Mouse (Mus musculus) heart, embryonic 12.5 days (tissue): ENCODE measurements around the gene Zfp229. TPM values are rescaled to one million over a fixed set of nuclear protein-coding genes. Genes with fewer than 3 reads are reported as not detected.
"Not testable (repeated sequence)": the region's sequence is repeated elsewhere in the genome, so short reads cannot be mapped to it uniquely, and the experiment has no call there.

Experiments
- ATAC-seq: fragments of 200-750 bp; cut with Nextera tagmentation; 2 replicates; pipeline ENCODE4 v1.8.0; 2017; ENCODE audit warnings: moderate TSS enrichment, moderate library complexity; ENCODE audit not compliant: insufficient number of reproducible peaks, low FRiP score
- H3K27ac ChIP-seq: fragments of 300-500 bp; sonication (generic); 2 replicates; pipeline ENCODE4 v1.5.1; 2016; ENCODE audit warnings: mild to moderate bottlenecking, moderate library complexity; ENCODE audit not compliant: poor library complexity, severe bottlenecking
- H3K27me3 ChIP-seq: fragments of 300-500 bp; sonication (generic); replicated peaks from 2 replicates; pipeline ENCODE4 v1.6.1; 2016; ENCODE audit warnings: mild to moderate bottlenecking, moderate library complexity
- H3K36me3 ChIP-seq: fragments of 300-500 bp; sonication (generic); 2 replicates; pipeline ENCODE4 v1.6.1; 2016; ENCODE audit warnings: mild to moderate bottlenecking, moderate library complexity
- H3K4me1 ChIP-seq: fragments of 300-500 bp; sonication (generic); replicated peaks from 2 replicates; pipeline ENCODE4 v1.6.1; 2016; ENCODE audit warnings: mild to moderate bottlenecking
- H3K4me2 ChIP-seq: fragments of 300-500 bp; sonication (generic); 2 replicates; pipeline ENCODE4 v1.6.1; 2016; ENCODE audit warnings: mild to moderate bottlenecking, moderate library complexity
- H3K4me3 ChIP-seq: fragments of 300-500 bp; sonication (generic); 2 replicates; pipeline ENCODE4 v1.5.1; 2016; ENCODE audit warnings: mild to moderate bottlenecking
- H3K9ac ChIP-seq: fragments of 300-500 bp; sonication (generic); 2 replicates; pipeline ENCODE4 v1.6.1; 2016; ENCODE audit warnings: mild to moderate bottlenecking, moderate library complexity
- H3K9me3 ChIP-seq: fragments of 300-500 bp; sonication (generic); replicated peaks from 2 replicates; pipeline ENCODE4 v1.6.1; 2016; ENCODE audit warnings: mild to moderate bottlenecking, moderate library complexity
- WGBS: fragments of 180-500 bp; shearing (Covaris S2); methylation state at CpG from one replicate; pipeline ENCODE4 v1.1.7; 2016; 5-methylcytosine and 5-hydroxymethylcytosine counted together
- polyA plus RNA-seq: library from polyadenylated mRNA; unstranded; fragments of >200 nt; fragmentation: Nextera tagmentation; extraction: Ambion mirVana; gene quantifications from 2 replicates; pipeline ENCODE4 v1.2.1, GENCODE M21; 2016

The Zfp229 gene
- polyA plus RNA-seq = 4.4 and 6.2 TPM in 2 replicates

GRCm38 (mm10) chr17:21730495-21730894 lies at the start of gene Zfp229:
Gene Zfp229, plus strand, starts transcription at chr17:21730795.
- not testable (repeated sequence) for H3K27ac ChIP-seq, H3K4me2 ChIP-seq, H3K4me3 ChIP-seq, H3K9ac ChIP-seq, H3K36me3 ChIP-seq, H3K4me1 ChIP-seq, H3K9me3 ChIP-seq, ATAC-seq, H3K27me3 ChIP-seq
- 94% methylated on average over 10 of the region's 22 CpGs for WGBS

- H3K27ac ChIP-seq = no peak within 1 kb of the TSS
- H3K9me3 ChIP-seq = no peaks in the 10 kb centered on the region
- no peaks in the 10 kb centered on the region for H3K27me3 ChIP-seq
- H3K36me3 ChIP-seq = peaks cover 11% of the 10 kb centered on the region
- no peak for ATAC-seq
- no peak within 1 kb of the TSS for H3K4me3 ChIP-seq
- no peak within 1 kb of the TSS for H3K9ac ChIP-seq
- H3K4me2 ChIP-seq = no peak within 1 kb of the TSS
- 85% methylated on average over 3 of the region's 3 CpGs for WGBS
- H3K4me1 ChIP-seq = no peaks in the 10 kb centered on the region
These were observed 39.0 kb upstream of the Zfp229 start, which contains the start of gene Gm10226 for GRCm38 (mm10) chr17:21691560-21691959. Gene Gm10226, plus strand, starts transcription at chr17:21691860.

- no peak for ATAC-seq
- 77% methylated on average over 3 of the region's 3 CpGs for WGBS
- Histone ChIP-seq H3K27me3 (no peaks in the 10 kb centered on the region), H3K4me3 (no peak overlapping the region), H3K4me2 (no peak overlapping the region), H3K9ac (no peak overlapping the region), H3K36me3 (peaks cover 11% of the 10 kb centered on the region), H3K9me3 (no peaks in the 10 kb centered on the region), H3K4me1 (no peaks in the 10 kb centered on the region), H3K27ac (no peak overlapping the region)
These were observed 37.3 kb upstream of the Zfp229 start for GRCm38 (mm10) chr17:21693342-21693741.

GRCm38 (mm10) chr17:21696073-21696472 lies 34.5 kb upstream of the Zfp229 start:
- Histone ChIP-seq H3K4me2 (no peak overlapping the region), H3K9ac (no peak overlapping the region), H3K27ac (no peak overlapping the region), H3K4me3 (no peak overlapping the region), H3K27me3 (no peaks in the 10 kb centered on the region), H3K4me1 (no peaks in the 10 kb centered on the region), H3K9me3 (no peaks in the 10 kb centered on the region), H3K36me3 (peaks cover 9% of the 10 kb centered on the region)
- ATAC-seq = no peak

- no peak overlapping the region for H3K27ac ChIP-seq
- 22% methylated on average over 5 of the region's 5 CpGs for WGBS
- H3K4me3 ChIP-seq = no peak overlapping the region
- no peak overlapping the region for H3K4me2 ChIP-seq
- H3K9me3 ChIP-seq = no peaks in the 10 kb centered on the region
- no peaks in the 10 kb centered on the region for H3K27me3 ChIP-seq
- no peak overlapping the region for H3K9ac ChIP-seq
- peak; percentile 80 for ATAC-seq
- H3K36me3 ChIP-seq = no peaks in the 10 kb centered on the region
- H3K4me1 ChIP-seq = peaks cover 8% of the 10 kb centered on the region; the same call in 1 of the 2 replicates
These were observed 28.0 kb upstream of the Zfp229 start for GRCm38 (mm10) chr17:21702281-21703240.

- Histone ChIP-seq H3K27me3 (no peaks in the 10 kb centered on the region), H3K27ac (no peak overlapping the region), H3K4me2 (no peak overlapping the region), H3K36me3 (no peaks in the 10 kb centered on the region), H3K9ac (no peak overlapping the region), H3K9me3 (no peaks in the 10 kb centered on the region), H3K4me3 (no peak overlapping the region), H3K4me1 (peaks cover 10% of the 10 kb centered on the region; the same call in 1 of the 2 replicates)
- ATAC-seq = no peak
- 81% methylated on average over 1 of the region's 1 CpGs for WGBS
These were observed 27.2 kb upstream of the Zfp229 start for GRCm38 (mm10) chr17:21703414-21703813.

GRCm38 (mm10) chr17:21707343-21707996 lies 23.1 kb upstream of the Zfp229 start, which contains the start of gene Zfp760:
Gene Zfp760, plus strand, starts transcription at chr17:21707741.
- H3K27ac ChIP-seq = peak within 1 kb of the TSS; percentile 97
- H3K9me3 ChIP-seq = no peaks in the 10 kb centered on the region
- H3K36me3 ChIP-seq = peaks cover 13% of the 10 kb centered on the region
- WGBS = 5% methylated on average over 26 of the region's 26 CpGs
- peak; percentile 94 for ATAC-seq
- peaks cover 11% of the 10 kb centered on the region for H3K4me1 ChIP-seq
- no peaks in the 10 kb centered on the region for H3K27me3 ChIP-seq
- peak within 1 kb of the TSS; percentile 69 for H3K4me2 ChIP-seq
- peak within 1 kb of the TSS; percentile 78 for H3K4me3 ChIP-seq
- H3K9ac ChIP-seq = peak within 1 kb of the TSS; percentile 85

- Histone ChIP-seq H3K4me2 (peak overlapping the region; percentile 58), H3K36me3 (peaks cover 14% of the 10 kb centered on the region), H3K27ac (no peak overlapping the region), H3K9me3 (no peaks in the 10 kb centered on the region), H3K9ac (peak overlapping the region; percentile 30; the same call in 1 of the 2 replicates), H3K4me1 (peaks cover 7% of the 10 kb centered on the region), H3K27me3 (no peaks in the 10 kb centered on the region), H3K4me3 (peak overlapping the region; percentile 78)
- WGBS = 51% methylated on average over 2 of the region's 2 CpGs
- no peak for ATAC-seq
These were observed 22.2 kb upstream of the Zfp229 start for GRCm38 (mm10) chr17:21708401-21708800.

- H3K9ac ChIP-seq = no peak overlapping the region; the same call in 1 of the 2 replicates
- H3K27ac ChIP-seq = 0 out of 2 replicates have a peak overlapping the region, but pooled peaks have one; percentile 26
- WGBS = 86% methylated on average over 4 of the region's 4 CpGs
- H3K36me3 ChIP-seq = peaks cover 5% of the 10 kb centered on the region; the same call in 1 of the 2 replicates
- H3K4me2 ChIP-seq = peak overlapping the region; percentile 67
- H3K9me3 ChIP-seq = no peaks in the 10 kb centered on the region
- no peak for ATAC-seq
- peaks cover 9% of the 10 kb centered on the region for H3K4me1 ChIP-seq
- peak overlapping the region; percentile 61 for H3K4me3 ChIP-seq
- H3K27me3 ChIP-seq = no peaks in the 10 kb centered on the region
These were observed 2.5 kb downstream of the Zfp229 start for GRCm38 (mm10) chr17:21733049-21733448.

- Histone ChIP-seq H3K9me3 (no peaks in the 10 kb centered on the region), H3K4me3 (peak overlapping the region; percentile 61), H3K36me3 (peaks cover 6% of the 10 kb centered on the region; the same call in 1 of the 2 replicates), H3K4me2 (peak overlapping the region; percentile 67), H3K27ac (peak overlapping the region; percentile 82), H3K27me3 (no peaks in the 10 kb centered on the region), H3K9ac (peak overlapping the region; percentile 80), H3K4me1 (peaks cover 9% of the 10 kb centered on the region)
- peak; percentile 95 for ATAC-seq
- under 1% methylated on average over 27 of the region's 27 CpGs for WGBS
These were observed 3.0 kb downstream of the Zfp229 start for GRCm38 (mm10) chr17:21733529-21734031.

GRCm38 (mm10) chr17:21752791-21753190 lies 22.2 kb downstream of the Zfp229 start:
- Histone ChIP-seq H3K4me1 (no peaks in the 10 kb centered on the region), H3K9ac (no peak overlapping the region), H3K36me3 (peaks cover 1% of the 10 kb centered on the region; the same call in 1 of the 2 replicates), H3K27me3 (0 out of 2 replicates have a peak, but pooled peaks cover 4% of the 10 kb centered on the region), H3K4me2 (no peak overlapping the region), H3K27ac (no peak overlapping the region), H3K4me3 (no peak overlapping the region), H3K9me3 (0 out of 2 replicates have a peak, but pooled peaks cover 2% of the 10 kb centered on the region)
- no peak for ATAC-seq
- 71% methylated on average over 2 of the region's 2 CpGs for WGBS
